Mouse (Mus musculus) telencephalon, adult 2 months (tissue): ENCODE measurements at regions not wholly inside any gene's neighbourhood (a gene's known extent, or its start where the extent isn't known, plus 50 kb on each side); places are given as distances from the start of the nearest gene placed in this dataset.

ENCODE experiments used
- DNase-seq: peaks from one replicate; pipeline ENCODE4 v3.0.0-alpha.2; 2011; ENCODE audit warnings: low read depth, low spot score

DNA sequence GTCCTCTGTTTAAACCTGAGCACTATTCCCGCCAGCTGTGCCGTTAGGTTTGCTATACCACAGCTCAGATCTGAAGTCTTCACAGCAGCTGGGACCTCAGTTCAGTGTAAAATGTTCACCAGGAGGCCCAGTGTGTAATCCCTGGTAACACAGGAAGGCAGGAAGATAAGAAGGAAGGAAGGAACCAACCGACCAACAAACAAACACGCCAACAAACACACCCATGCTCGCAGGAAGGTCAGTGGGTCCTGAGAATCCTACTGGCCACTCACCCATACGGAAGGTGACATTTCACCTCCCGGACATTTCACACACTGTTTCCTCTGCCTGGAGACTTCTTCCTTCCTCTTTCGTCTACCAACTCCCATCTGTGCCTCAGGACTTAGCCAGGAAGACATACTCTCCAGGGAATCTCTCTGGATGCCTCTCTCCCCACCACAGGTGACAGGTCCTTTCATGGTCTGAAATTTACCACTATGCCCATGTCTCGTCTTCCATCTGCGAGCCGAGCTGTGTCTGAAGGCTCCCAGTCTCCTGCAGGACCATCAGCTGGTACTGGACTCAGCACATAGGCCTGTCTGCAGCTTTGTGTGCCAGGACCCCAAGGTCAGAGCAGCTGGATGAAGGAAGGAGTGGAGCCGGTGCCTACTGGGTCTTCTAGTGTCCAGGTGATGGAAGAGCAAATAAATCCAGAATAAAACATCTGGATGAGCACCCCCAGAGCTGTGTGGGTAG, 61.1 kb upstream of the Xpa start:
- no peak for DNase-seq

DNA sequence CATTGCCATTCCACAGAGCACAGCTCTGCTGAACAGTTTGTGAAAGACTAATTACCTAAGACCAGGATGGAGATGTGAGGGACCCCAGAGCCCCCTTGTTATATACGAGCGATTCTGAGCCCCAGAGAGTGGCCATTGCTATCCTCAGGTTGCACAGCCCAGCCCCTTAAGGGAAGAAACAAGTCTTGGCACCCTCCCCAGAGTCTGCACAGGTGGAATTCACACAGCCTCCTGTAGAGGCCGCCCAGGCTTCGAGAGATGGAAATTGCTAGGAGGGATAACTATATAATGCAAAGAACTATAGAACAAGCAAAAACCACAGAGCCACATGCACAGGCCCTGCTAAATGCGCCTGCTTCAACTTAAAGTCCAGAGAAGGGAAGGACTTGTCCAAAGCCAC, 62.7 kb upstream of the Xpa start:
- peak; percentile 8 for DNase-seq

DNA sequence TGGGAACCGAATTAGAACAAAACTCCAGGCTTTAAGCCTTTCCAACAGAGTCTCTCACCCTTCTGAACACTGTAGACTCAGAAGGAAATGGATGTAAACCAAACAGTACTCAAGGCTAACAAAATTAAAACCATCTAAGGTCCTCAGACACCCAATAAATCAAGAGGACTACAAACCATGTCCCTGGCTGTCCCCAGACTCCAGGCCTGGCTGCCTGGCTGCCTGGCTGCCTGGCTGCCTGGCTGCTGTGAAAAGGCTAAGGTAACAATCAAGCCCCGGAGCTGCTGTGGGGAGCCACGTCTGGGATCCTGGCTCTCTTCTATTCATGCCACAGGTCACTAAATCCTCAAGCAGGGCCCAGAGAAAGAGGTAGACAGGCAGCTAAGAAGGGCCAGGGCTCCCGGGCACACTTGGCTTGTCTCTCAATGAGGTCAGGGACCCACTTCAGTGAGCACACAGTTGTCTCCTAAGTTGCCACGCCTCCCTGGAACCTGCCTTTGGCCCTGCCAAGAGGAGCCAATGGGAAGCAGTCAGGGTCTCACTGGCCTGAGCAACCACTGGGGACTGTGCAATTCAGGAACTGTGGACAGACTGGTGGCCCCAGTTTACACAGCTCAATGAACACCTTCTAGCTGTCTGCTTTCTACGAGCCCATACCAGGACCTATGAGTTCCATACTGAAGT, 72.6 kb upstream of the Xpa start:
- DNase-seq = no peak

DNA sequence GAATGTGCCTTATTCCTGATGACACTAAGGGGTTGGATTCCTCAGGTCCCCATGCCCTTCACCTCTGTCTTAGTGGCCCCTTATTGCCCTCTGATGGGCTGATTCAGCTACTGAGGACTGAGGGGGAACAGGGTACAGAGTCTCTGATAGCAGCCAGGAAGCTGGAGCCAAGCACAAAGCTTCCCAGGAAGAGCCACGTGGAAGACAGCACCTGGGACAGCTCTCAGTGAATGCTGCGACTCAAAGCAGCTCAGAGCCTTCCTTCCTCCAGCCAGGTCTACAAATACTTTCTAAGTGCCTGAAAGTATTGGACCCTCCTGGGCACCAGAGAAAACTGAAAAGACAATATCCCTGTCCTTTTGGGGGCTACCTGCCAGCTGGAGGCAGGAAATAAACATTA, 72.3 kb upstream of the Foxe1 start:
- no peak for DNase-seq

DNA sequence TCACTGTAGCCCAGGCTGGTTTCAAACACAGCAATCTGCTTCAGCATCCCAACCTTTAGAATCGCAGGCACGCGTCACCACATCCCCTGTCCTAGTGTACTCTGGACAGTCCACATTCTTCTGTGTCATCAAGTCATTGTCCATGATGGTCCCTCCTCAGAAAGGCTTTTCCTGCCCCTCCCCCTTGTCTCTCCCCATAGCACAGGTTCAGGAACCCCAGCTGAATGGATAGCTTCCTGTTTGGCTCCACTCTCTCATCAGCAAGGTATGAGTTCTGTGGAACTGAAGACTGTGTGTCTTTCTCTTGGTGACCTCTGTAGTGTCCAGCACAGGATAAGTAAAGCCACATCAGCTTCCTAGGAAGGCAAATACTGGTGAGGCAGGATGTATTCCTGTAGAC, 67.6 kb upstream of the Foxe1 start:
- no peak for DNase-seq

DNA sequence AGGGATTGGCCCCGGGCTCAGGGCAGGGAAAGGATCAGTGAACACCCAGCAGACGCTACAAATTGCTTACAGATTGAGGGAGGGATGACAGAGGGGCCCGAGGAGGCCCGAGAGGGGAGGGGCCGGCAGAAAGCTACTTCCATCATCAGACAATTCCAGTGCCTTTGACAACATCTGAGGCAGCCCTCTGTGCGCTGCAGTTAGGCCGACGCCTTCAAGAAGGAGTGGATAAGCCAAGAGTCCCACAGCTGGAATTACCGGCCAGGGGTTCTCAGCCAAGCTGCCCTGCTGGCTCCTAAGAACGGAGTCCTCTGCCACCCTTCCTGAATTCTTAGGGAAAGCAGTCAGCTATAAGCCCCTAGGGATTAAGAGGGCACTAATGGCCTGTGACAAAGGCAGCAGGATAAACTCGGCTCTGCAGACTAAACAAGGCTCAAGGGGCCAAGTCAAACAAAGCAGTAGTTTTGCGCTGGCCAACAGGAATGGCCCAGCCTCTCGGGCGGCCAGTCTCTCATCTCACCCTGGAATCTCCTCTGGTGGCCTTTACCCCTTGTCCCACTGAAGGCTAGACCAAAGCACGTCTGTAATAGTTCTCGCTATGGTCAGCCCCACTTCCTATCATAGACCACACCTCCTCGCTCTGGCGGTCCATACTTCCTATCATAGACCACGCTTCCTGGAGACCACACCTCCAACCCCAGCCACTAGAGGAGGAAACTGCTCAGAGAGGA, 66.4 kb upstream of the Foxe1 start:
- no peak for DNase-seq

DNA sequence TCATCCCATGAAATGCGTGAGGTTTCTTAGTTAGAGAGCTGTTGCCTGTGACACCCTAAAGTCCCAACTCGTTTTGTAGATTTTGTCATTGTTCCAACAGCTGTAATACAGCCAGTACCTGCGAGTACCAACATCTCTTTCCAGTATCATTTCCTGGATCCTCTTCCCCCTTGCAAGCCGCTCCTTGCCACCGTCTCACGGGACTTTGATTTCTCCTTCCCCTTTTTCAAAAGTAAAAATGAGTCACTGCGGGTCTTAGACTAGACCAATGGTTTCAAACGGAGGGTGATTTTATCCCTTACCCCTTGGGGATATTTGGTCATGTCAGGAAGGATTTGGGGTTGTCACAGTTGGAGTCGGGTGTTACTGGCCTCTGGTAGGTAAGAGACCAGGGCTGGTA, 56.5 kb upstream of the Foxe1 start:
- DNase-seq = no peak

DNA sequence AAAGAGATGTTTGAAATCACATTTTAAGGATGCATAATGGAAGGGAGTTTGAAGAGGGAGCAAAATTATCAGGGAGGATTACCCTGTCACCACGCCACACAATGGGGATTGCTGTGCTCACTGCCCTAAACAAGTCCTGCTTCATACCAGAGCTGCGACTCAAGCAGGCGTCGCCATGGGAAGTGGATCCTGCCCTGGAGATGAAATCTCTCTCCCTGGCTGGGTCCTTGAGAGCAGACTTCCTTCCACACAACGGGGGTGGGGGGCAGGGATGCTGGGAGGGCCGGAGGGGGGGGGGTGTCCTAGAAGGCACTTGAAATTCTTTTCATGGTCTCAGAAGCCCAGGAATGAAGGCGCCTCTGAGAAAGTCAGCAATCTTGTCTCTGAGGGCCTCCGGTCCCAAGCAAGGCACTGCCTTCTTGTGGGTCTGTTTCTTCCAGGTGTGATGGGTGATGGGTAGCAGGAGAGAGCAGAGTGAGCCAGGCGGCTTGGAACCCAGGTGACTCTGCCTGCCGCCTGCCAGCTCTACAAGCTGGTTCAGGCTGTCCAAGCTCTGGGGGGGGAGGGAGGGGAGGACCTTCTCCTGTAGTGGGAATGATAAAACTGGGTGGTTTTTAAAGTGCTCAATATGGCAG, 51.7 kb upstream of the Foxe1 start:
- DNase-seq = no peak
